Mouse (Mus musculus) lung, postnatal 0 days (tissue): ENCODE measurements around the gene Krtap4-13.

ENCODE experiments used
- CTCF ChIP-seq: IDR thresholded peaks from 2 replicates; pipeline ENCODE4 v1.5.1; 2016; ENCODE audit warnings: antibody characterized with exemption, mild to moderate bottlenecking
- EP300 ChIP-seq: IDR thresholded peaks from 2 replicates; pipeline ENCODE4 v1.6.1; 2016; ENCODE audit warnings: antibody characterized with exemption, mild to moderate bottlenecking, control low read depth

GRCm38 (mm10) chr11:99858761-99859160 is 49.1 kb upstream of the Krtap4-13 start:
- TF ChIP-seq CTCF = no peak
- no peak for TF ChIP-seq EP300
